Mouse (Mus musculus): ENCODE results near the gene Ptprt. TPM values are rescaled to one million over a fixed set of nuclear protein-coding genes. Genes with fewer than 3 reads are reported as not detected.
"Not testable (repeated sequence)": the region's sequence is repeated elsewhere in the genome, so short reads cannot be mapped to it uniquely, and the experiment has no call there.

Ptprt gene
- polyA plus RNA-seq, 1 experiment from 2014 or later, result 15.7 TPM

DNA sequence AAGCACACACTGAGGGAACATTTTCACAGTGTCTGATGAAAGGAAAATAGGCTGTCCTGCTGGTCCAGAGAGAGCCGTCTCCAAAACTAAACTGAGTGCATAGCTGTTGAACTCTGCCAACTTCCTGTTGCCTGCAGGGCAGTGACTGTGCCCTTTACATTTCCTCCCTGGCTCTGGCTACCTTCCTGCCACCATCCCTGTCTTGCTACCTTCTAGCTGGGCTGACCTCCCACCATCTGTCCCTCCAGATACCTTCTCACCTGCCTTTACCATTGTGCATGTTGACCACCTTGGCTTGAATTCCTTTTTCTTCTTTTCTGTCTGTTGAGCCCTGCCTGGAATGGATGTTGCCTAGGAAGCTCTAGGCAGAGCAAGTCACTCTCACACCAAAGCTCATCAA lies 1133.8 kb downstream of the Ptprt start:
- WGBS, result 90% methylated on average over 1 of the region's 1 CpGs
- H3K9me3 ChIP-seq (ENCODE audit: control insufficient read depth, low read length), result no peaks in the 10 kb centered on the region
- ATAC-seq (ENCODE audit: low FRiP score, low TSS enrichment), result no peak

DNA sequence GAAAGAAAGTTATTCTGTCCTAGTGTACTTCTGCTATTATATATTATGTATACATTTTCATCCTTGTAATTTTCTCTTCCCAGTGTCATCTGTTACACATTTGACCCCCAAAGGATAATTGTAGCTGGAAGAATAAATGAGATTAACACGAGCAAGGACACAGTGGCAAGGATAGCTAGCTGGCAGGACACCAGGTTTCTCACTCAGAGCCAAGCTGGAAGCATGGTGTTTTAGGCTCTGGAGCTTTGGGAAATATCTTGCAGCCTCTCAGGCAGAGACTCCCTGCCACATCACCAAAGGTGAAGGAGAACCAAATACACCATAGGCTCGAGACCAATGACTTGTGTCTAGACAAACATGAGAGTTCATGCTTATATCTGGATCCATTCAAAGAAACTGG lies 1141.3 kb downstream of the Ptprt start:
- no peak overlapping the region for H3K27ac ChIP-seq (replicated peaks; ENCODE audit: low read depth, low read length)
- no peaks in the 10 kb centered on the region for H3K9me3 ChIP-seq (ENCODE audit: control insufficient read depth, low read length)
- no peak overlapping the region for H3K4me3 ChIP-seq (replicated peaks; ENCODE audit: low read depth, low read length)
- H3K9ac ChIP-seq (replicated peaks; ENCODE audit: low read length), result no peak overlapping the region
- H3K27me3 ChIP-seq (ENCODE audit: control insufficient read depth, insufficient read depth, low read length), result no peaks in the 10 kb centered on the region
- DNase-seq, result no peak
- no peaks in the 10 kb centered on the region for H3K4me1 ChIP-seq (ENCODE audit: control insufficient read depth, insufficient read depth, low read length)
- no peak overlapping the region for H3K4me2 ChIP-seq (ENCODE audit: low read length)
- H3K36me3 ChIP-seq (ENCODE audit: control insufficient read depth, insufficient read depth, low read length), result no peaks in the 10 kb centered on the region
- ATAC-seq (ENCODE audit: low FRiP score, low TSS enrichment), result no peak
- 69% methylated on average over 2 of the region's 2 CpGs for WGBS

More for the DNA sequence above, 1133.8 kb downstream of the Ptprt start:
- Histone ChIP-seq H3K27me3 (ENCODE audit: control insufficient read depth, insufficient read depth, low read length) (no peaks in the 10 kb centered on the region), H3K36me3 (ENCODE audit: control insufficient read depth, insufficient read depth, low read length) (no peaks in the 10 kb centered on the region), H3K4me1 (ENCODE audit: control insufficient read depth, insufficient read depth, low read length) (no peaks in the 10 kb centered on the region), H3K4me2 (ENCODE audit: low read length) (no peak overlapping the region), H3K27ac (replicated peaks; ENCODE audit: low read depth, low read length) (no peak overlapping the region), H3K9ac (replicated peaks; ENCODE audit: low read length) (no peak overlapping the region), H3K4me3 (replicated peaks; ENCODE audit: low read depth, low read length) (no peak overlapping the region)
- DNase-seq, result no peak

DNA sequence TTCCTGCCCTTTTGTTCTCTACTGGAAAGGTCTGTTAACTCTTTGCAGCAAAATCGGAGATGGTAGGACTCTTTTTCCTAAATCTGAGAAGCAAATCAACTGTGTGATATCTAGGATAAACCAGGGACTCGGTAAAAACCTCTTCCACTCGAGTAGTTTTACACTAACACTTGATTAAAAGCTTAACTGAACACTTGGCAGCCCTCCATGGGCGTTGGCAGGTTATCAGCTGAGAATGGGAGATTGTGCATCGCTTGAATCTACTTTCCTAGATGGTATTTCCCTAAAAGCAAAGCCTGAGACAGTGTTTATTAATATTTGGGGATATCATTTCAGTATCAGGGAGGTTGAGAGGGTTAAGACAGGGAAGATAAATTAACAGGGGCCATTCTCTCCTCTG lies 1144.0 kb downstream of the Ptprt start:
- Histone ChIP-seq H3K9ac (replicated peaks; ENCODE audit: low read length) (no peak overlapping the region), H3K4me1 (ENCODE audit: control insufficient read depth, insufficient read depth, low read length) (0 out of 2 replicates have a peak, but pooled peaks cover 2% of the 10 kb centered on the region), H3K27ac (replicated peaks; ENCODE audit: low read depth, low read length) (no peak overlapping the region), H3K4me2 (ENCODE audit: low read length) (no peak overlapping the region), H3K27me3 (ENCODE audit: control insufficient read depth, insufficient read depth, low read length) (no peaks in the 10 kb centered on the region), H3K9me3 (ENCODE audit: control insufficient read depth, low read length) (no peaks in the 10 kb centered on the region), H3K36me3 (ENCODE audit: control insufficient read depth, insufficient read depth, low read length) (no peaks in the 10 kb centered on the region), H3K4me3 (replicated peaks; ENCODE audit: low read depth, low read length) (no peak overlapping the region)
- DNase-seq, result peak; percentile 51
- no peak for ATAC-seq (ENCODE audit: low FRiP score, low TSS enrichment)
- 63% methylated on average over 5 of the region's 5 CpGs for WGBS

DNA sequence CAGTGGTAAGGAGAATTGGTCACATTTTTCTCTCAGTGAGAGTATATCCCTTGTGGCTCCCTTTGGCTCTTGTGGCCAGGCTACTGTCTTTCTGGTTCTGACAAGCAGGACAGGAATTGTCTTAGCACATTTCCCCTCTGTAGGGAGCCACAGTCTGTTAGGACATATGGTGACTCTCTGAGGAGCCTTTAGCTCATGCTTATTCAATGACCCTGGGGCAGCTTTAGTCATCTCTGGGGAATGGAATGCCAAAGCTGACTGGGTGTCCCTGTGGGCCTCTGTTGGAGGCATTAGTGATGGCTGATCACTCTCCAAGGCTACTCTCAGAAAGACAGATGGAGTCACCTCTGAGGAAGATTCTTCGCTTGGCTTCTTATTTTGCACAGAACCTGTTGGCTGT lies 1147.7 kb downstream of the Ptprt start:
- ATAC-seq (ENCODE audit: low FRiP score, low TSS enrichment) (no peak), DNase-seq (no peak)
- Histone ChIP-seq H3K27ac (replicated peaks; ENCODE audit: low read depth, low read length) (no peak overlapping the region), H3K27me3 (ENCODE audit: control insufficient read depth, insufficient read depth, low read length) (no peaks in the 10 kb centered on the region), H3K4me1 (ENCODE audit: control insufficient read depth, insufficient read depth, low read length) (peaks cover 13% of the 10 kb centered on the region), H3K36me3 (ENCODE audit: control insufficient read depth, insufficient read depth, low read length) (no peaks in the 10 kb centered on the region), H3K4me3 (replicated peaks; ENCODE audit: low read depth, low read length) (no peak overlapping the region), H3K9ac (replicated peaks; ENCODE audit: low read length) (no peak overlapping the region), H3K9me3 (ENCODE audit: control insufficient read depth, low read length) (no peaks in the 10 kb centered on the region), H3K4me2 (ENCODE audit: low read length) (no peak overlapping the region)
- 80% methylated on average over 1 of the region's 1 CpGs for WGBS

DNA sequence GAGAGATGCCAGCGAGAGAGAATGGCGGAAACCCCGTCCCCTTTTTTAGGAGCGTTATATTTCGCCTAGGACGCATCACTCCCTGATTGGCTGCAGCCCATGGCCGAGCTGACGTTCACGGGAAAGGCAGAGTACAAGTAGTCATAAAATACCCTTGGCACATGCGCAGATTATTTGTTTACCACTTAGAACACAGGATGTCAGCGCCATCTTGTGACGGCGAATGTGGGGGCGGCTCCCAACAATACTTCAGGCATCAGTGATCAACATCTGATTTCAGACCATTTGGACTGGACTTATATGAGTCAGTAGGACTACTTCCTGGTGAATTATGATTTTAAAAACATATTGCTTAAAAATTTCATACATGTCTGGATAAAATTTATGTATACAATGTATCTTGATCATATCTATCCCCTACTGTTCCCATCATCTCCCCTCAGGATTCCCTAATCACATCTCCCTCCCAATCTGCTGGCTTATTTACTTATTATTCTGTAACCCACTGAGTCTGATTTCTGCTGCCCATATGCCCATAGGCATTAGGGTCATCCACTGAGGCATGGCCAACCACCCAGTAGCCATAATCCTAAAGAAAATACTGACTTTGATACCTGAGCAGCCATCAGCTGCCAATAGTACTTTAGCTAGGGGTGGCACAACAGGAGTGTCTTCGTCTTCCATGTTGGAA lies 1148.9 kb downstream of the Ptprt start:
- WGBS, result 24% methylated on average over 5 of the region's 15 CpGs
- peak; percentile 69 for DNase-seq
- ATAC-seq (ENCODE audit: low FRiP score, low TSS enrichment), result peak; percentile 57; the same call in 1 of the 2 replicates
- not testable (repeated sequence) for H3K9me3 ChIP-seq (ENCODE audit: control insufficient read depth, low read length); H3K4me3 ChIP-seq (replicated peaks; ENCODE audit: low read depth, low read length); H3K27me3 ChIP-seq (ENCODE audit: control insufficient read depth, insufficient read depth, low read length); H3K9ac ChIP-seq (replicated peaks; ENCODE audit: low read length); H3K36me3 ChIP-seq (ENCODE audit: control insufficient read depth, insufficient read depth, low read length); H3K27ac ChIP-seq (replicated peaks; ENCODE audit: low read depth, low read length)
- peaks cover 13% of the 10 kb centered on the region for H3K4me1 ChIP-seq (ENCODE audit: control insufficient read depth, insufficient read depth, low read length)
- H3K4me2 ChIP-seq (ENCODE audit: low read length), result peak overlapping the region; percentile 10; the same call in 1 of the 2 replicates

DNA sequence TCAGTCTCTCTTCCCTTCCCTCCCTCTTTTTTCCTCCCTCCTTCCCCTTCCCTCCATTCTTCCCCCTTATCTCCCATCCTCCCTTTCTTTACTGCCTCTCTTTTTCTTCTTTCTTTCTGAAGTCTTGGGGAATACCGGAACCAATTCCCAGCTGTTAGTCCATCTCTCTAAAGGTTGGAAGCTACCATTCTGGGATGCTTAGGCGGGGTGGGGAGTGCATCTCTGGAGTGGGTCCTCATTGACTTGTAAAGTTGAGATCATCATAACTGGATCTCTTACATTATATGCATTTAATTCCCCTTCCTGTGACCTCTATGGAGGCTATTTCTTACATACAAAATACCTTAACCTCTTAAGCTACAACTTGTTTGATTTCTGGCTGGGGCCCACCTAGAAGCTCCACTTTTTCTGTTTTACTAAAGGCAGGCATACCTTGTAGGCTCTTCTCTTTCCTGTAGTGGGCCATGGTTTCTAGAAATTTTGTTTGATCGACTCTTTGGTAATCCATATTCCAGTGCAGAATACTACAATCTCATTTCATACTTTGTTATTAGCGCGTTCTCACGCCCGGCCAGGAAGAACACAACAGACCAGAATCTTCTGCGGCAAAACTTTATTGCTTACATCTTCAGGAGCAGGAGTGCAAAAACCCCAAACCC lies 1149.7 kb downstream of the Ptprt start:
- H3K4me2 ChIP-seq (ENCODE audit: low read length), result peak overlapping the region; percentile 54
- 8% methylated on average over 8 of the region's 8 CpGs for WGBS
- H3K27me3 ChIP-seq (ENCODE audit: control insufficient read depth, insufficient read depth, low read length), result no peaks in the 10 kb centered on the region
- H3K4me1 ChIP-seq (ENCODE audit: control insufficient read depth, insufficient read depth, low read length), result peaks cover 13% of the 10 kb centered on the region
- H3K36me3 ChIP-seq (ENCODE audit: control insufficient read depth, insufficient read depth, low read length), result no peaks in the 10 kb centered on the region
- DNase-seq (peak; percentile 9), ATAC-seq (ENCODE audit: low FRiP score, low TSS enrichment) (no peak)
- no peak overlapping the region for H3K27ac ChIP-seq (replicated peaks; ENCODE audit: low read depth, low read length)
- H3K9ac ChIP-seq (replicated peaks; ENCODE audit: low read length), result peak overlapping the region; percentile 10; the same call in 1 of the 2 replicates
- H3K4me3 ChIP-seq (replicated peaks; ENCODE audit: low read depth, low read length), result peak overlapping the region; percentile 35
- H3K9me3 ChIP-seq (ENCODE audit: control insufficient read depth, low read length), result no peaks in the 10 kb centered on the region

DNA sequence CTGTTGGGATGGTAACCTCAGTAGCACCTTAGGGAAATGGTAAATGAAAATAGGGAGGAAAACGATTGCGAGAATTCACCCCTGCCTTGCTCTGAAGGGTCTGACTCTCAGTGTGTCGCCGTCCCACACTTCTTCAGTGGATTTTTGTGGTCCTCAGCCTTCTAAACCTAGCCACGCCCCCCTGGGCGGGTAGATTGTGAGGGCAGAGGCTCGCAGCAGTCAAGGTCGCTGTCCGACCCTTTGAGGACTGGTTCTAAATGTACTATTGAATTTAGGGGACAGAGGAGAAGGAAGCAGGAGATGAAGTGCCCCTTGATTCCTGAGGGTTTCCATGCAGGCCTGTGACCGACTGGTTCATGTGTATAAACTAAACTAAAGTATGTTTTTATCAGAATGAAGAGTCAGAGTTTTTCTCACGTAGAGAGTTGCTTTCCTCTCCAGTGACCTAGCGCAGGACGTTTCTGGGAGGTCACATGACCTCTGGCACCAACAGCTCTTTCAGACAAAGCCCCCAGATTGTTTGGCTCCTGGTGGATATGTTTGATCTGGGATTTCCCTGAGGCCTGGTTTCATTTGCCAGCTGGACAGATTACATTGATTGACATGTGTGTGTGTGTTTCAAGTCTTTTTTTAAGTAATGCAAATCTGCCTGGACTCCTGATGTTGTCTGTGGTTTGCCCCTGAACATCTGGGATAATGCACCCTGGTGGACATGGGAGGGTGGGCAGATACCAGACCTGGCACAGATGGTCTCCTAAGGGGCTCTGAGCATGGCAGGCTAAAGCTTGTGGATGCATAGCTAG lies 1161.6 kb downstream of the Ptprt start:
- ATAC-seq (ENCODE audit: low FRiP score, low TSS enrichment), result peak; percentile 43; the same call in 1 of the 2 replicates
- H3K4me3 ChIP-seq (replicated peaks; ENCODE audit: low read depth, low read length), result peak overlapping the region; percentile 26
- peak overlapping the region; percentile 44 for H3K4me2 ChIP-seq (ENCODE audit: low read length)
- no peaks in the 10 kb centered on the region for H3K36me3 ChIP-seq (ENCODE audit: control insufficient read depth, insufficient read depth, low read length)
- no peak overlapping the region for H3K27ac ChIP-seq (replicated peaks; ENCODE audit: low read depth, low read length)
- 0 out of 2 replicates have a peak overlapping the region, but pooled peaks have one; percentile 13 for H3K9ac ChIP-seq (replicated peaks; ENCODE audit: low read length)
- peak; percentile 55 for DNase-seq
- no peaks in the 10 kb centered on the region for H3K27me3 ChIP-seq (ENCODE audit: control insufficient read depth, insufficient read depth, low read length)
- WGBS, result 4% methylated on average over 13 of the region's 13 CpGs
- 0 out of 2 replicates have a peak, but pooled peaks cover 6% of the 10 kb centered on the region for H3K4me1 ChIP-seq (ENCODE audit: control insufficient read depth, insufficient read depth, low read length)
- no peaks in the 10 kb centered on the region for H3K9me3 ChIP-seq (ENCODE audit: control insufficient read depth, low read length)

DNA sequence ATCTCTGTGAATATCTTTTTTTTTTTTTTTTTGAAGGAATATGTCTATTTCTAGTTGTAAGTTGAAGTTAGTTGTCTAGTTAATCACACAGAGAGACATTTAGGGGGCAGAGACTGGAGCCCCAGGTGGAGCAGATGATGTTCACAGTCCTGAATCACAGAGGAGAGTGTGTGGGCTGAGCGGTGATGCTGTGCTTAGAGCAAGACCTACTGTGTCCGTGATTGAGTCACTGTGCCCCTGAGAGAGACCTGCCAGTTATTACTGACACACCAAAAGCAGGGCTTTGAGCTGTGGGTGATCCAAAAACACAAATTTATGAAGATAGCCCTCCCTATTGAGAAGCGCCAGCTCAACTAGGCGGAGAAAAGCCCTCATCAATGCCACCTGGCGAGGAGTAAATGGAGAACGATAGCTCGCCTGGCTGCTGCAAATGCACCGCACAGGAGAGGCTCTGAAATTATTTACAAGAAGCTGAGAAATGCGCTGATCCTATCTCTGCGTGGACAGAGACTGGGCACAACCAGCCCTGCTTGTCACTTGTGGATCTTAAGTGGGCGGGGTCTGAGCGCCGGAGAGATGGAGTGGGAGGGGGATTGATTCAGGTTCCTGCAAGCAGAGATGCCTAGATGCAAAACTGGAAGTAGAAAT lies 1162.4 kb downstream of the Ptprt start:
- ATAC-seq (ENCODE audit: low FRiP score, low TSS enrichment) (no peak), DNase-seq (peak; percentile 63)
- Histone ChIP-seq H3K27me3 (ENCODE audit: control insufficient read depth, insufficient read depth, low read length) (no peaks in the 10 kb centered on the region), H3K9me3 (ENCODE audit: control insufficient read depth, low read length) (no peaks in the 10 kb centered on the region), H3K4me2 (ENCODE audit: low read length) (peak overlapping the region; percentile 44), H3K4me1 (ENCODE audit: control insufficient read depth, insufficient read depth, low read length) (0 out of 2 replicates have a peak, but pooled peaks cover 6% of the 10 kb centered on the region), H3K27ac (replicated peaks; ENCODE audit: low read depth, low read length) (no peak overlapping the region), H3K36me3 (ENCODE audit: control insufficient read depth, insufficient read depth, low read length) (no peaks in the 10 kb centered on the region), H3K4me3 (replicated peaks; ENCODE audit: low read depth, low read length) (peak overlapping the region; percentile 26), H3K9ac (replicated peaks; ENCODE audit: low read length) (peak overlapping the region; percentile 13; the same call in 1 of the 2 replicates)
- 22% methylated on average over 13 of the region's 13 CpGs for WGBS
